Mouse (Mus musculus) heart, postnatal 36 days (tissue): ENCODE results near the gene Pkig. TPM values are rescaled to one million over a fixed set of nuclear protein-coding genes. Genes with fewer than 3 reads are reported as not detected.
"Not testable (repeated sequence)": the region's sequence is repeated elsewhere in the genome, so short reads cannot be mapped to it uniquely, and the experiment has no call there.

Experiments used
- DNase-seq, 2 experiments: peaks; one replicate each; pipeline ENCODE4 v3.0.0; 2021 to 2022
- intact Hi-C: fragments of 180-260 bp; cut with DNase I; formaldehyde crosslinking; loops from one replicate; pipeline ENCODE4 v1.15.1; 2025
- total RNA-seq, 2 experiments: library from RNA; stranded (reverse); gene quantifications; 2 replicates each; pipeline ENCODE4 v1.2.3; 2021

The Pkig gene
- 100 to 1,000 TPM; 221 to 229 TPM for total RNA-seq

DNA sequence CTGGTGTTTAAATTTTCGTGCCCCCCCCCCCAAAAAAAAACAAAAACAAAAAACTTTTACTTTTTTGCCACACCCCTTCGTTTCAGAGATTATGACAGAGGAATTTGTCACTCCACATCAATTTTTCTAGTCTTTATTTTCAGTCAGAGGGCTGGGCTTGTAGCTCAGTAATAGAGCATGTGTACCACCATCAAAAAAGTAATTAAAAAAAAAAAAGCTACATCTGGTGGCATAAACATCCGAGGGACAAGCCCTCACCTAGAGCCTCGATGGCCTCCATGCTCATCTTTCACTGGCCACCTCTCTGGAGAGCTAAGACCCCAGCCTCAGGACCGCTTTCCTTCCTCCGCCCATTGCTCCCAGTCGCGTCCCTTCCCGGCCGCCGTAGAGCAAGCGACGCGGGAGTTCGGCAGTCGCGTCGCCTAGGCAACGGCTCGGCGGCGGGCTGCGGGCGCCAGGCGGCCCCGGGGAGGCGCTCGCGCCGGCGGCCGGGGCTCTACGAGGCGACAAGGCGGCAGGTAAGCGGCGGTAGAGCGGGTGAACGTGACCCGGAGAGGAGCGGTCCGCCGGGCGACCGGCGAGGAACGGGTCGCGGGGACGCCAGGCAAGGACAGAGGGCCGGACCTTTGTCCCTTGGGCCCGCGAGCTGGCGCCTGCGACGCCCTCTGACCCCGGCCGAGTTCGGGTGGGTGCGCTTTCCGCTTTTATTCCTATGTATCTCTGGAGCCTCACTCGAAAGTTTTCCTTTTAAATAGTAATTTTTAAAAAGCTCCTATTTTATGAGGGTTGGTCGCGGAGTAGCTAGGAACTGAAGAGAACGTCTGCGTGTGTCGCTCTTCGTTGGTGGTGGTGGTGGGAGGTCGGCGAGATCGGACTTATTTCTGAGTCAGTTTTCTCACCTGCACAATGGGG, at the start of gene Pkig:
TSS of gene Pkig (plus strand) at position 412 of the 912 bp plus-strand sequence.
- intact Hi-C loops: loop anchor here (1.0 to 2.0 kb wide), 2 partner anchors 37 to 61 kb away; no protein-coding TSS in a partner anchor
- DNase-seq: peak; percentile 85 to 90

- no peak for DNase-seq
- intact Hi-C loops: no loop called here
Observed at GRCm38 (mm10) chr2:163609281-163609975, 48.8 kb upstream of the Pkig start.

DNA sequence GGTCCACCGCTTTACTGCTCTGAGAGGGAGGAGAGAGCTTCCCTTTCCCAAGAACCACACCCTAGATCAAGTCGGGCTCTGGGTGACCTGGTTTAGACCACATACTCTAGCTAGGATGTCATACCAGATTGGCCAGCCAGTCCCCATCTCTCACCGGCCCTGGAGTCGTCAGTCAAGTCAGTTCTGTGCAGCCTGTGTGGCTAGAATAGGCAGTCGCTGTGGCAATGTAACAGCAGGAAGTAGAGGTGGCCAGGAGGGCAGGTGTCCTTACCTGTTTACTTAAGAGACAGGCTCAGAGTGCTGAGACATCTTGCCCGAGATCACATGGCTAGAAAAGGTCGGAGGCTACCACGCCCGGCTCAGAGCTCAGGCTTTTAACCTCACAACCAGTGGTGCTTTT, 47.0 kb upstream of the Pkig start:
- no peak for DNase-seq
- intact Hi-C loops: no loop called here

DNA sequence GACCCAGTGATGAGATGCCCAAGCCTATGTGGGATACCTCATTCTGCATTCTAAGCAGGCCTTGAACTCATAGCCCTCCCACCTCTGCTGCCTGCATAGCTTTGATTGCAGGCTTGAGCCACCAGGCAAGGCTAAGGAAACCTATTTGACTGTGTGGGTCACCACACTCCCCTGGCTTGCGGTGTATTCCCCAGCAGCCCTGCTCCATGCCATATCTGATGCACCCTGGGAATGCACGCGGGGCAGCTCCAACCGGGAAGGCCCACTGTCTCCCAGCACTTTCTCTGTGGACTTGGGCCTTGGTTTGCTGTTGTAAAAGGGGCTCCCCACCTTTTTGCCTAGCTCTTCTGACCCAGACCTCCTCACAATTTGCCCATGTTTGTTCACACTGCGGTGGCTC, 45.0 kb upstream of the Pkig start:
- intact Hi-C loops: no loop called here
- DNase-seq: no peak

DNA sequence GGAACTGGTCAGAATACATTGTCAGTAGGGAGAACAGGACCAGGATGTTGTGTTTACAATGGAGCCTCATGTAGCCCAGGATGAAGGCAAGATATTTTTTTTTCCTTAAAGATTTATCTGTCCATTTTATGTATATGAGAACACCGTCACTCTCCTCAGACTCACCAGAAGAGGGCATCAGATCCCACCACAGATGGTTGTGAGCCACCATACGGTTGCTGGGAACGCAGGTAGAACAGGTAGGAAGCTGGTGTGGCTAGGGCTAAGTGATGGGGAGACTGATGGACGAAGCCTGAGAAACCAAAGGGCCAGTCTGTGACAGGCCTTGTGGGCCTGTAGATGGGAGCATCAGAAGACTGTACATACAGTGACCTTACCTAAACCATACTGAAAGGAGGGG, 44.2 kb upstream of the Pkig start:
- no peak for DNase-seq
- intact Hi-C loops: no loop called here

DNA sequence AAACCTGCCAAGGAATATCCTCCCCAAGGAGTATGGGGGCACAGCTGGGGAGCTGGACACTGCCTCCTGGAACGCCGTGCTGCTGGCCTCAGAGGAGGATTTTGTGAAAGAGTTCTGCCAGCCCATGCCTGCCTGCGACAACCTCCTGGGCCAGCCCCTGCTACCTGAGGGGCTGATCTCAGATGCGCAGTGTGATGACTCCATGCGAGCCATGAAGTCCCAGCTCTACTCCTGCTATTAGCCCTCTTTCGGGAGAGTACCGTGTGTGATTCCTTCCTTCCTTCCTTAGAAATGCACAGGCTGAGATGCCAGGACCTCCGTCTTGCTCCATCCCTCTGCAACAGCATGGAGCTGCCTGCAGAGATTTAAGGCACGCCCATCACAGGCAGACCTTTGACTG, 42.8 kb upstream of the Pkig start:
- no peak for DNase-seq
- intact Hi-C loops: no loop called here

GRCm38 (mm10) chr2:163615906-163616651, 42.1 kb upstream of the Pkig start:
- DNase-seq: no peak
- intact Hi-C loops: no loop called here

DNA sequence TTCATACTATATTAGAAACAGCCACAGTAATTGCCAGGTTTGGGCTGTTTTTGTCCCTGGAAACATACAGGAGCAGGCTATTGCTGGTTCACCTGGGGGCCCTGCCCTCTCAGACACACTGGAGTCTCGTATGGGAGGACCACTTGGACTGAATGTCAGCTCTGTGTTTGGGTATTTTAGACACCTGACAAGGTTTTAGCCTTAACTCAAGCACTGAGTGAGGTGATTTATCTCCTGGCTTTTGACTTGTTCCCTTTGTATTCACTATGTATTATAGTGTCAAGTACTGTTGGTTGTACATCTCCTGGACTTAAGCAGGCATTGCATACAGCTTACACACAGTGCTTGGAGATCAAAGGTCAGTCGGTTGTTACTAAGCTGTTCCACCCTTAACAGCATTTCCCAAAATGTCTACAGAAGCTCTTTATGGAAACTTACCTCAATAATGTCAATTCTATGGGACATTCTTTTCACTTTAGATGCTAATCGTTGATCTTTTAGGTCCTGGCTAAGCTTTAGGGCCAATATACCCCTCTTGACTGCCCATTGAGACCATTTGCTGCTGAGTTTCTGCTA, 41.4 kb upstream of the Pkig start:
- no peak for DNase-seq
- intact Hi-C loops: no loop called here

GRCm38 (mm10) chr2:163617232-163617863, 40.8 kb upstream of the Pkig start:
- intact Hi-C loops: no loop called here
- no peak for DNase-seq

DNA sequence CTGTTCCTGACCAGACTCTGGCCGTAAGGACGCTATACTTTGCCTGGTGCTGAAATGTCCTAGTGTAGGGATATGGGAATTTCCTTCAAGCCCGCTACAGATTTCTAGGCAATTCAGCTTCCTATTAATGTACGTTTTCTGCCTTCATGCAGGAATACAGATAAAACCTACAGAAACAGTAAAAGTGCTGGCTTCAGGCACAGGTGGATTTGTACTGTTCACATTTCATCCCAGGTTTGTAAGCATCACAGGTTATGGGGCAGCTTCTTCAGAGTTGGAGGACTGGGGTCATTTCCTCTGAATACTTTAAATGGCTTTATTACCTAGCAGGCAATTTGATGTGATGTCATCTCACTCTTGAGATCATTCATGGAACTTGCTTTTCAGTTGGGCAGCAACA, 40.3 kb upstream of the Pkig start:
- no peak for DNase-seq
- intact Hi-C loops: no loop called here

DNA sequence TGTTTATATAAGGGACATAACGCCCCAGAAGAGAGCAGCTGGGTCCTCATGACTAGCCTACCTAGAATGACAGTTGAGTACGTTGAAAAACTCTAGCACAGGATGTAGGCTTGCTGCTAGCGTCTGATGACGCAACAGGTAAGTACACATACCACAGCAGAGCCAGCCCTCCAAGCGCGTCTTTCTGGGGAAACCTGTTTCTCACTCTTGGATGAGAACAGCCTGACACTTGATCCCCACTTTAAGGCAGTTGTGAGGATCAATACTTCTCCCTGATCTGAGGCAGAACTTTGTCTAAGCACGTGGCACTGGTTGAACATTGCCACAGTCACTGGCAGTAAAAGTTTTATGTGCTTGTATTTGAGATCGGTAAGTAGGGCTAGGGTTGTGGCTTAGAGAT, 37.7 kb upstream of the Pkig start:
- DNase-seq: no peak
- intact Hi-C loops: no loop called here

DNA sequence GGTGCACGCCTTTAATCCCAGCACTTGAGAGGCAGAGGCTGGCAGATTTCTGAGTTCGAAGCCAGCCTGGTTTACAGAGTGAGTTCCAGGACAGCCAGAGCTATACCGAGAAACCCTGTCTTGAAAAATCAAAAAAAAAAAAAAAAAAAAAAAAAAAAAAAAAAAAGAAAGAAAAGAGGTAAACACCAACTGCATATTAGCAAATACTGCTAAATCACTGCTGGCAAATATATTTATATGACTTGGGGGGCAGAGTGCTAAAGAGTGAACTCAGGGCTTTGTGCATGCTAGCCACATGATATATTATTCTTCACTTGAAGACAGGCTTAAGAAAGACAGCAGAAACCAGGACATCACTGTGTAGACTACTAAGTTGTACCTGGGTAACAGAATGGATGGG, 36.8 kb upstream of the Pkig start:
- intact Hi-C loops, DNase-seq: not testable (repeated sequence)

DNA sequence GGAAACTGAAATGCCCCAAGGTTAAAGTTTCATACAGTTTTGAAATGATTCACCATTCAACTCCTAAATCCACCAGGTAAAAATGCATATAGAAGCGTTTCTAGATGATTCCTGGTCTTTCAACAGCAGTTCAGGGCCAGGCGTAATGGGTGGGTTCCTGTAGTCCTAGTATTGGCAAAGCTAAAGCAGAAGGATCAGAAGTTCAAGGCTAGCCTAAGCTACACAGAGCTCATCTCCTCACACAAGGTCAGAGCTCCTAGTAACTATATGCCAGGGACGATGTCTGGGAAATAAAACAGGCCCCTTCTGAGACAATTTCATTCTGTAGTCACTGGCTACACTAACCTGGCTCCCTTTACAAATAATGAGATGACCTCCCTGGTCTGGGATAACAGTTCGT, 27.0 kb upstream of the Pkig start:
- no peak for DNase-seq
- intact Hi-C loops: no loop called here

DNA sequence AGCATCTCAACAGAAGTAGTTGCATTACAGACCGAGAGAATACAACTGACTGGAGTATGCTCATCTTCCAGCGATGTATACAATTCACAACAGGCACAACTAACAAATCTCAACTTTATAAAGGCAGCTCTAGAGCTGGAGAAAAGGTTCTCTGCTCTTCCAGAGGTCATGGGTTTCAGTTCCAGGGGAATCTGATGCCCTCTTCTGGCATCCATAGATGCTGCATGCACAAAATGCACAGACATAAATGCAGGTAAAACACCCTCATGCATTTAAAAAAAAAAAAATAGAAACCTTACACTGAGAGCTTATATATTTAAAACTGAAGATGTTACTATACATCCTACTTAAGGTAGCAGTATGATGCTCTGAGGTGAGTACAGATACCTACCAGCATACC, 26.5 kb upstream of the Pkig start:
- intact Hi-C loops: no loop called here
- DNase-seq: no peak

DNA sequence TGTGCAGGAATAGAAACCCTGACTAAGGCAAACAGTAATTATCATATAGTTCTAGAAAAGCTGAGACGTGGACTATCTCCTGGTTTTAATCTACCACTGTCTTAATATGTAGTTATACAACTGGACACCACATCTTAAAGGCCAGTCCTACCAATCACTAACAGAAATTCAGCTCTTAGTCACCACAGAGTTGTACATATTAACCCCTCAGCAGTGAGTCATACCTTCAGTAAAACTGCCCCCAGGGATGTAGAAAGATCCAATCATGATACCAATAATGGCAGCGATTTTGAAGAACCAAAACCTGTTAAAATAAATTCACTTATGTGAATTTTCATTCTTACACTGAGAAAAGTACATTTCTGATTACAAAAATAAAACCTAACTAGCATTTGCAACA, 24.0 kb upstream of the Pkig start:
- no peak for DNase-seq
- intact Hi-C loops: no loop called here

GRCm38 (mm10) chr2:163636057-163636456, 22.1 kb upstream of the Pkig start:
- intact Hi-C loops: no loop called here
- DNase-seq: no peak

- intact Hi-C loops: no loop called here
- no peak for DNase-seq
Observed at GRCm38 (mm10) chr2:163637655-163638266, 20.4 kb upstream of the Pkig start.

DNA sequence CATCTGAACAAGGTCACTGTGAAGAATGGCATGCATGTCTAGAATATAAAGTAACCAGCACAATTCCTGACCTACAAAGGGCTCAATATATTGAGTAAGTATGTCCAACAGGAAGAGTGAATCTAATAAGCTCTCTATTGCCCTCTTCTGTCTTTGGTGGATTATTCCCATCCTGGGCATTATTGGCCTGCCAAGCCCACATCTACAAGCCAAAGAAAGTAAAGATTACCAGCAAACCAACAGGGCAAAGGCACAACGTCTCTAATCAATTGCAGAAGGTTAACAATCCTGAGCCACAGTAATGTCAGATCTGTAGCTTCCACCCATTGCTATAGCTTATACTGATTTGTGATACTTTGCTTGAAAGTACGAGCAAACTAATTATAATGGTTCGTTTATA, 17.7 kb upstream of the Pkig start:
- DNase-seq: no peak
- intact Hi-C loops: loop anchor here (2.0 kb wide), 1 partner anchor 38 kb away; the partner anchor contains the start of gene Ttpal

DNA sequence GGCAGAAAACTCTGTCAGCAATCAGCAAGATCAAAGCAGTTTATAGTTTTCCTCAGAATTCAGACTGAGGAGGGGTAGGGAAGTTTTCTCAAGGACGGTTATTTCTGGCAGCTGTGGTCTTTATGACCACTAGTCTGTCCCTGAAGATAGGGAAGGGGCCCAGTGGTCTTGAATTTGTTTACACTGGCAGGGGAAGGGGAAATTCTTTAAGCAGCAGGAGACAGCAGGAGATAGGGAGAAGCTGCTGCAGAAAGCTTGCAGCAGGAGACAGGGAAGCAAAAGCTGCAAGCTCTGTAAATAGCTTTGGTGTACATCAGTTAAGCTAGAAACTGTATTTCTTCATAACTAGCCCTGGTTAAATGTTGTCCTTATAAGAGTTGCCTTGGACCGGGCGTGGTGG, 16.5 kb upstream of the Pkig start:
- no peak for DNase-seq
- intact Hi-C loops: loop anchor here (2.0 kb wide), 1 partner anchor 39 kb away; the partner anchor contains the start of gene Ttpal
